Mouse (Mus musculus) heart, adult 11 months (tissue): ENCODE results near the gene Slc1a1.

Experiments used
- DNase-seq: peaks from one replicate; pipeline ENCODE4 v3.0.0; 2022

Slc1a1 gene

GRCm38 (mm10) chr19:28917839-28918238 is 83.0 kb downstream of the Slc1a1 start:
- peak; percentile 96 for DNase-seq

DNA sequence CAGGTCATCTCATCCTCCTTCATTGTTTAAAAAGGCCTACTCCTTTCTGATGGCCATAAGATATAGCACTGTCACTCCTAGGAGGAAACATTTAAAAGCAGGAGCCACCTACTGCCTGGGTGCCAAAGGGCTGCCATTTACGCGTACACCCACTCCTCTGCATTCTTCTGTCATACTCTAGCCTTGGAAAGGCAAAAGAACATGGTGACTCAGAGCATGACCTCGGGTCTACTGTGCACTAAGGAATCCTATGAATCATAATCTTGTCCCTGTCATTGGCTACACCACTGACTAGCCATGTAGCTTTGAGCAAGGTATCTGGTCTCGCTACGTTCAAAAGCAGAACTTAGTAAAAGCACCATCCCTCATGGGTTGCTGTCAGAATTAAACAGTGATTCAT is 91.5 kb downstream of the Slc1a1 start:
- no peak for DNase-seq

- no peak for DNase-seq
Measured at GRCm38 (mm10) chr19:28927396-28927795, 92.5 kb downstream of the Slc1a1 start.

GRCm38 (mm10) chr19:28929034-28929433 is 94.2 kb downstream of the Slc1a1 start:
- no peak for DNase-seq

GRCm38 (mm10) chr19:28934897-28935296 is 100.0 kb downstream of the Slc1a1 start:
- peak; percentile 17 for DNase-seq

DNA sequence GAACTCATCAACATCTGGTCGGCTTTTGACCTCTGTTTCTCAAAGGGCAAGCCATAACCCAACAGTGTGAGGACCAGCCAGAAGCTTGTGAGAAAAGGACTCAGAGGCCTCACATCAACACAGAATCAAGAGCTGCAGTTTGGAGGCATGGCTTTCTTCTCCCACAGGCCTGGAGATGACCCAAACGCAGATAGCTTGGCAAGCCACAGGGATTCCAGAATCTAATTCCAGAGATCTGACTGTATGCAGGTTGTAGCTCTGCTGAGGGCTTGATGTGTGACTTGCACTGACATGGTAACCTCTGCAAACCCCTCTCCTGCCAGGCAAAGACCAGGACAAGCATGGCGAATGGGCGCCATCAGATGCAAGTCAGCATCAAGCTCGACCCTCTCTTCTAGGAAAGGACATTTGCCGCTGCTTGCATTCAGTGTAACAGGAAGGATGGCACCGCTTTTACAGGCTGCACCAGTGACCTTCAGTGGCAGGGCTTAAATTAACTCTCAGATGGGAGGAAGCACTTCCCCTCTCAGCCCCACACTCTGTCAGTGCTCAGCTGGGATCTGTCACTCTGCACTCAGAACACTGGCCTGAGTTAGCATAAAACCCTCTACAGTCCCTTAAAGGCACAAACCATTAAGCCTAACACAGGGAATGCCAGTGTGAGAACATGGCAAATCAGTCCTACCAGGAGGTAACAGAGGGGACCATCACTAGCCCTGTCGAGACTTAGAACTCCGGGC is 105.5 kb downstream of the Slc1a1 start:
- DNase-seq: peak; percentile 94

- DNase-seq: peak; percentile 69
Measured at GRCm38 (mm10) chr19:28941271-28941670, 106.4 kb downstream of the Slc1a1 start.

DNA sequence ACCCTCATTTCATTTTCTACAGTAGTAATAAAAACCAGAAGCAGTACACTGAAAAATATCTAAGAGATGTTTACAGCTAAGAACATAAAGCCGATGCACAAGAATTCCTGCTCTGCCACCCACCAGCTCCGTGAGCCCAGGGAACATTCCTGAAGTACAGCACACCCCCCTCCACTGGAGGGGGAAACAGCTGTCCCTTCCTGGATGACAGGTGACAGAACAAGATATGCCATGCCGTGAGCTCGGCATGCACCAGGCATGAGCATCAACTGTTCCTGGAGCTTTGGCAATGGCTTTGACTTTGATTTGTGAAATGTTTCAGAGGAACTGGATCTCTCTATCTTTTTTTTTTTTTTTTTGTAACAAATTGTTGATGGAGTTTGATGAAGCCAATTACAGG is 111.9 kb downstream of the Slc1a1 start:
- peak; percentile 88 for DNase-seq

DNA sequence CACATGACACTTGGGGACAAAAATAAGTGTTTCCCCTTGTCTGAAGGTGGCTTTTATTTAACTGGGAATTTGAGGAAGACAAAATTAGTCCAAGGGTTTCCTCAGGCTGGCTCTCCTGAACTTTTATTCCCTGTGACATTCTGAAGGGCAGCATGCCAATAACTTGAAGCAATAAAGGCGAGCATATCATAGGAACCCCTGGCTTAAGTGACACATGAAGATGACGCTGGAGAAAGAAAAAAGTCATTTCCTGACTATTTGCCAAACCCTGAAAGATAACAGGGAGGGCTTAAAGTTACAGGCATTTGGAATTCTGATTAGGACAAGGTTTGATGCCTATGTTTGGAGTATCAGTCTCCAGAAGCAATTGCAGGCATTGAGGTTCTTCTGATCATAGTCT is 112.5 kb downstream of the Slc1a1 start:
- peak; percentile 83 for DNase-seq

- no peak for DNase-seq
Measured at GRCm38 (mm10) chr19:28951251-28951650, 116.4 kb downstream of the Slc1a1 start.

GRCm38 (mm10) chr19:28963113-28963512 is 128.3 kb downstream of the Slc1a1 start:
- no peak for DNase-seq

- DNase-seq: no peak
Measured at GRCm38 (mm10) chr19:28963513-28963841, 128.6 kb downstream of the Slc1a1 start.
